Mouse (Mus musculus): ENCODE results near the gene Suclg2. TPM values are rescaled to one million over a fixed set of nuclear protein-coding genes. Genes with fewer than 3 reads are reported as not detected.

Gene Suclg2
- polyA plus RNA-seq, 1 experiment from 2014 or later: 35.1 TPM

DNA sequence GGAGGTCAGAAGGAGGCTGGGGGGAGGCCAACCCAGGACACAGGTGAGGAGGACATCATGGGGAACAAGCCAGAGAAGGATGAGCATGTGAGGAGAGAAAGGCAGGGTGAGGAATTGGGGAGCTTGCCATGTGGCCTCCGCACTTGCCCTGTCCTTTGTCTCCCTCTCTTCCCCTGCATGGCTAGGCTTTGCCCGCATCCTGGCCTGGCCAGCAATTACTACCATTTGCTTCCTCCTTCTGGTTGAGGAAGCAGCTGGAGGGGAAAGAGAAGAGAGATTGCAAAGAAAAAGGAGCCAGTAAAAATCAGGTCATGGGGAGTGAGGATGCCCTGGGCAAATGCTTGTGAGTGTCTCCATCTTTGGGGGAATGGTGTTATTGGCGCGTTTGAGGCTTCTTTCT, 234.9 kb downstream of the Suclg2 start:
- H3K4me1 ChIP-seq: peaks cover 4% of the 10 kb centered on the region; the same call in 1 of the 2 replicates
- no peak overlapping the region for H3K4me2 ChIP-seq
- ATAC-seq (ENCODE audit: low FRiP score): no peak
- no peak overlapping the region for H3K27ac ChIP-seq
- no peaks in the 10 kb centered on the region for H3K36me3 ChIP-seq (replicated peaks)
- no peaks in the 10 kb centered on the region for H3K27me3 ChIP-seq
- WGBS: 96% methylated on average over 4 of the region's 4 CpGs
- H3K4me3 ChIP-seq (replicated peaks): no peak overlapping the region
- H3K9ac ChIP-seq: no peak overlapping the region
- H3K9me3 ChIP-seq: no peaks in the 10 kb centered on the region

DNA sequence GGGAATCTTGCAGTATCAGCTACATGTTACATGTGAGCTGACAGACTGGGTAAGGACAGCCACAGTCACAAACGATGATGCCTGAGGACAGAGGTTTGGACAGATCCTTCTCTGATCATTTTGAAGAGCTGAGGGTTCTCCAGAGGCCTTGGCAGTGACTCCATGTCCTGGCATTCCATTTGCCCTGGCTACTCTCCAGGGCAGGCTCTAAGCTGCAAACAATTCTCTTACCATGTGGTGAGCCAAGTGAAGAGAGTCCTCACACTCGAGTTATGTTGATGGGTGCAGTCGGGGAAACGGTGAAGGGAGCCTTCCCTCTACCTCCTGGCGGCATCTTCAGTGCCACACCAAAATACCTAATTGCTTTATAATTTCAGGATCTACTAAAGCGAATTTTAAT, 235.5 kb downstream of the Suclg2 start:
- no peak for ATAC-seq (ENCODE audit: low FRiP score)
- Histone ChIP-seq H3K27ac (no peak overlapping the region), H3K4me1 (peaks cover 4% of the 10 kb centered on the region; the same call in 1 of the 2 replicates), H3K4me2 (no peak overlapping the region), H3K9me3 (no peaks in the 10 kb centered on the region), H3K9ac (no peak overlapping the region), H3K36me3 (replicated peaks) (no peaks in the 10 kb centered on the region), H3K27me3 (no peaks in the 10 kb centered on the region), H3K4me3 (replicated peaks) (no peak overlapping the region)
- WGBS: 87% methylated on average over 6 of the region's 6 CpGs

DNA sequence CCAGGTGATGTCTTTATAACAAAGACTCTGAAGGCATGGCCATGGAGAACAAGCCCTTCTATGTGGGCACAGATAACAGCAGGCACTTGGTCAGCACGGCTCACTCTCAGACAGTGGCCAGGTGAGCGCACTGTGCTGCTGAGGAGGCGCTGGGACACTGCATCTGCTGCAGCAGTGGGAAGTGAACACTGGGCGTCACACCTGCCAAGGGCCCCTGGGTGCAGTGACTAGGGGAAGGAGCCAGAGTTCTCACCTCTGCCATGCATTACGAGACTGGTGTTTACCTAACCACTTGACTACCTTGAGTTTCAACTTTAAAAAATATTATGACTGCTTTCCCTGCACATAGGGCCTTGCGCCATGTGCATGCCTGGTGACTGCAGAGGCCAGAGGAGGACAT, 238.8 kb downstream of the Suclg2 start:
- no peak overlapping the region for H3K9ac ChIP-seq
- ATAC-seq (ENCODE audit: low FRiP score): no peak
- H3K4me1 ChIP-seq: peaks cover 4% of the 10 kb centered on the region; the same call in 1 of the 2 replicates
- no peak overlapping the region for H3K4me2 ChIP-seq
- no peak overlapping the region for H3K27ac ChIP-seq
- no peaks in the 10 kb centered on the region for H3K9me3 ChIP-seq
- WGBS: 96% methylated on average over 6 of the region's 6 CpGs
- H3K27me3 ChIP-seq: no peaks in the 10 kb centered on the region
- H3K4me3 ChIP-seq (replicated peaks): no peak overlapping the region
- no peaks in the 10 kb centered on the region for H3K36me3 ChIP-seq (replicated peaks)

DNA sequence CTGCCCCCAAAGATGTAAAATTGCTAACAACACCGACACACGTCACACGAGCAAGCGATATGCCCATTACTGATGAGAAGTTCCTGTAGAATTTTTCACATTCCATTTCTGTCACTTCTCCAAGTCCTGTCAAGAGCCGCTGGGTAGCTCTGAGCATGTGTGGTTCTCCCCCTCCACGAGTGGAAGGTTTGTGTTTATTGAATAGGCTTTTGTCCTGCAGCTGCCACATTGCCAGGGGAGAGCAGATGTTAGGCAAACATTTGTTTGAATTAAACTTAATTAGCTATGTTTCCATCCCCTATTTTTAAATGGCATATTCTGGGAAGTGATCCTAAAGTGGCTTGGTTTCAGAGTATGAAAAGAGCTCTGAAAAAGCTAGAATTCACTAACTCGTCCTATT, 249.1 kb downstream of the Suclg2 start:
- Histone ChIP-seq H3K4me2 (no peak overlapping the region), H3K36me3 (replicated peaks) (no peaks in the 10 kb centered on the region), H3K4me3 (replicated peaks) (no peak overlapping the region), H3K27me3 (no peaks in the 10 kb centered on the region), H3K27ac (no peak overlapping the region), H3K4me1 (peaks cover 9% of the 10 kb centered on the region), H3K9ac (no peak overlapping the region), H3K9me3 (no peaks in the 10 kb centered on the region)
- WGBS: 44% methylated on average over 7 of the region's 7 CpGs
- peak; percentile 64; the same call in 1 of the 2 replicates for ATAC-seq (ENCODE audit: low FRiP score)

DNA sequence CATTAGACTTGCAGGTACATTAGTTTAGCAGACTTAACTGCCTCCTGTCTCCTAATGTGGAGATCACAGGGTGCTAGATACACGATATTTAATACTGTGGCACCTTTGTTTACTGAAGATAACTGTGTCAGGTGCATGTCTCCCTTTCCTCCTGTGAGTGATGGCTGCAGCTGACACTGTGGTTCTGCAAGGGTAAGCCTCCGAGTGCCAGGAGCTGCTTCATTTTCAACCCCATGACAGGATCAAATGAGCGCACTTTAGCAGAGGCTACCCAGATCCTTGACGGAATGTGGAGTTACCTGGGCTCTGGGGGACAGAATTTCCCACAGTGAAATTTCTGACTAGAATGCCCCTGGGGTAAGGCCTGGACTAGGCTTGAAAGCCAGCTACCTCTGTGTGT, 253.3 kb downstream of the Suclg2 start:
- Histone ChIP-seq H3K36me3 (replicated peaks) (no peaks in the 10 kb centered on the region), H3K9me3 (no peaks in the 10 kb centered on the region), H3K4me3 (replicated peaks) (no peak overlapping the region), H3K27ac (no peak overlapping the region), H3K4me1 (peaks cover 9% of the 10 kb centered on the region), H3K4me2 (no peak overlapping the region), H3K27me3 (no peaks in the 10 kb centered on the region), H3K9ac (no peak overlapping the region)
- no peak for ATAC-seq (ENCODE audit: low FRiP score)
- WGBS: 87% methylated on average over 4 of the region's 4 CpGs

DNA sequence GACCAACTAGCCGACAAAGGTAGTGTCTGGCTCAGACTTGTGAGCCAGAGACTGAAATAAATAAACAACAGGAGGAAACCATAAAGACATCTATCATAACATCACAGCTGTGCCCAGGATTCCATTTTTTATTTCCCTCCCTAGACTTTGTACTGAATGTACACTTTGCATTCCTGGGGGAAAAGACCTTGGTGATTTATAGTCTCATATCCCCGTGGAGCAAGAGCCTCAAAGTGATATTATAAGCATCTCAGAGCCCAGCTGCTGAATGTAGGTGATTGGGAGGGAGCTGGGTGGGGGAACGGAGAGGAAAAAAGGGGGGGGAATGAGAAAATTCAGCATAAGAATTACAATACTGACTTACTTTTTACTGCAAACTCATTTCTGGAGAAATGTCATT, 259.2 kb downstream of the Suclg2 start:
- H3K4me2 ChIP-seq: no peak overlapping the region
- no peak overlapping the region for H3K9ac ChIP-seq
- WGBS: 81% methylated on average over 3 of the region's 3 CpGs
- ATAC-seq (ENCODE audit: low FRiP score): no peak
- H3K27ac ChIP-seq: no peak overlapping the region
- no peaks in the 10 kb centered on the region for H3K4me1 ChIP-seq
- H3K27me3 ChIP-seq: no peaks in the 10 kb centered on the region
- H3K36me3 ChIP-seq (replicated peaks): no peaks in the 10 kb centered on the region
- no peak overlapping the region for H3K4me3 ChIP-seq (replicated peaks)
- H3K9me3 ChIP-seq: no peaks in the 10 kb centered on the region

GRCm38 (mm10) chr6:95446151-95446550, 272.4 kb downstream of the Suclg2 start:
- H3K4me1 ChIP-seq: no peaks in the 10 kb centered on the region
- no peaks in the 10 kb centered on the region for H3K36me3 ChIP-seq (replicated peaks)
- no peak for ATAC-seq (ENCODE audit: low FRiP score)
- H3K4me3 ChIP-seq (replicated peaks): no peak overlapping the region
- H3K9ac ChIP-seq: no peak overlapping the region
- no peak overlapping the region for H3K27ac ChIP-seq
- 82% methylated on average over 2 of the region's 2 CpGs for WGBS
- no peaks in the 10 kb centered on the region for H3K9me3 ChIP-seq
- H3K4me2 ChIP-seq: no peak overlapping the region
- H3K27me3 ChIP-seq: no peaks in the 10 kb centered on the region

GRCm38 (mm10) chr6:95445036-95445435, 273.6 kb downstream of the Suclg2 start:
- Histone ChIP-seq H3K27me3 (no peaks in the 10 kb centered on the region), H3K4me2 (no peak overlapping the region), H3K4me3 (replicated peaks) (no peak overlapping the region), H3K36me3 (replicated peaks) (no peaks in the 10 kb centered on the region), H3K27ac (no peak overlapping the region), H3K9ac (no peak overlapping the region), H3K9me3 (peaks cover 3% of the 10 kb centered on the region; the same call in 1 of the 2 replicates), H3K4me1 (no peaks in the 10 kb centered on the region)
- ATAC-seq (ENCODE audit: low FRiP score): no peak
- WGBS: 79% methylated on average over 4 of the region's 4 CpGs

Measured in forebrain, embryonic 12.5 days (tissue).